Mouse (Mus musculus) 3134 (cell line): ENCODE measurements around the gene Cds1.

ENCODE experiments used
- DNase-seq: peaks from one replicate; pipeline ENCODE4 v3.0.0-alpha.2; 2011; ENCODE audit warnings: low spot score; ENCODE audit not compliant: insufficient read length; ENCODE audit errors: extremely low read depth

The Cds1 gene

DNA sequence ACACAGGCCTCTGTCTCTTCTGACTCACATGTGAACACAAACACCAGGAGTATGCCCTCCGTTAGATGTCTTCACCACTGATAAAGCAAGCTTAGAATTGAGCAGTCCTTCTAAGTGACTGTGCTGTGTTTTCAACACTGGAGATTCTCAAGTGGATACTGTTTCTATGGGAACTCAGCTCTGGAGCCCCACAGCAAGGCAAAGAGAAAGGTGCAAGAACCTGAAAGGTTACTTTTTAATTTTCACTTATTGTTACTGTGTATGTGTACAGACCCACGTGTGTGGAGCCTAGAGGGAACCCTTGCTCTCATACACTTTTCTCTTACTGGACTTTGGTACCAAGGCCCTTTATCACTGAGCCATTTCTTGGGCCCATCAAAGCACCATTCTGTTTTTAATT is 101.8 kb downstream of the Cds1 start:
- no peak for DNase-seq
